Mouse (Mus musculus) urinary bladder, adult 18-20 months (tissue): ENCODE data around the gene Kcnn4.
"Not testable (repeated sequence)": the region's sequence is repeated elsewhere in the genome, so short reads cannot be mapped to it uniquely, and the experiment has no call there.

Experiments
- DNase-seq, 2 experiments: peaks; one replicate each; pipeline ENCODE4 v3.0.0; 2022; ENCODE audit warnings: low spot score in 2 of 2, mixed read lengths in 2 of 2

Gene Kcnn4

GRCm38 (mm10) chr7:24391077-24391476, 21.0 kb downstream of the Kcnn4 start:
- peak in 1 of 2 experiments; percentile 68 for DNase-seq

- DNase-seq = no peak
Measured at GRCm38 (mm10) chr7:24391687-24392086, 21.6 kb downstream of the Kcnn4 start.

DNA sequence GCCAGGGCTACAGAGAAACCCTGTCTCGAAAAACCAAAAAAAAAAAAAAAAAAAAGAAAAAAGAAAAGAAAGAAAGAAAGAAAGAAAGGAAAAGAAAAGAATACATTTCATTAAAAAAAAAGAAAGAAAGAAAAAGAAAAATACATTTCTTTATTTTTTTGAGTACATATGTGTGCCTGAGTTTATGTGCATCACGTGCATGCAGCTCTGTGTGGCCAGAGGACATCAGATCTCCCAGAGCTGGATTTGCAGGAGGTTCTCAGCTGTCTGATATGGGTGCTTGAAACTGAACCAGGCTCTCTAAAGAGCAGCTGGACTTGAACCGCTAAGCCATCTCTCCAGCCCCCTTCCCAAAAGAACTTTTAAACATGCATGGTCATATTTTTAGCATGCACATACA, 24.0 kb downstream of the Kcnn4 start:
- no peak for DNase-seq

DNA sequence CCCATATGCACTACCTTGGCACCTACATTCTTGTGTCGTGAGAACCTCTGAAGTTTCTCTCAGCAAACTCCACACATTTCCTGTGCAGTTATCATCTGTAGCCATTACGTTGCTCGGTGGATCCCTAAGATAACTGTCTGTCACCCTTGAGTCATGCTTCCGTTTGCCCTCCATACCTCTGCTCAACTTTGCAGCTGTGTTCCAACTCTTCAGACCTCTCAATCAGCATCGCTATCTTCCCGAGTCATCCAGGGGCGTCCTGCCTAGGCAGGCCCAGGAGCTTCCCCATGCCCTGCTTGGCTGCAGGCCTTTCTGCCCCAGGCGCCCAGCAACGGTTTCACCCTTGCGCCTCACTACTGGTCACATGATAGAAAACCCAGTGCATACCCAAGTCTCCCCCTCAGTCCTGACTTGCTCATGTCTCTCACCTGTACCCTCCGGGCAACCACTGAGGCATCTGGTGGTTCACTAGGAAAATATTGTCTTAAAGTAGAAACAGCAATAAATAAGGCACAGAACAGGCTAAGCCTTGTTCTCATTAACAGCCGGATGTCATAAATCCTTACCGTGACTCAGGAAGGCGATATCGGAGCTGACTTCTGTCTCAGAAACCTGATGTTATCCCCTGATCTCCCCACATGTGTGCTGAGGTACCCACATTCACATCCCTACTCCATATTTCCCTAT, 24.6 kb downstream of the Kcnn4 start:
- peak in 1 of 2 experiments; percentile 71 for DNase-seq

DNA sequence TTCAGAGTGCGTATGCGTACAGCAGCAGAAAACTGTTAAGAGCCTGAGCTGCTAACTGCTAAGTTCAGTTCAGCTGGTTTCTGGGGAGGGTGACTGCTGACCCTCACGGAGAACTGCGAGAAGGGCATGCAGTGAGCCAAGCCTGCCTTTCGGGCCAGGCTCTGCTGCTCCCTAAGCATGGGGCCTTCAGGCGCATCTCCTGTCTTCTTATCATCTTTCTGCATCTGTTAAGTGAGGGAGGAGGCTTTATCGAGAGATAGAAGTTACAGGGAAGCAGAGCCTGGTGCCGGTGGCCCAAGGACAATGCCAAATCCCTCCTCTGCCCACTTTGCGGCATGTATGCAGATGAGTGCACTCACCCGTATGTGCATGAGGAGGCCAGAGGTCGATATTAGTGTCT, 26.8 kb downstream of the Kcnn4 start:
- DNase-seq = no peak

GRCm38 (mm10) chr7:24398364-24398913, 28.4 kb downstream of the Kcnn4 start:
- no peak for DNase-seq

- DNase-seq = peak; percentile 83 to 96
Measured at GRCm38 (mm10) chr7:24399256-24400081, 29.4 kb downstream of the Kcnn4 start, which contains the start of gene Smg9. Smg9 (plus strand) TSS chr7:24399619.

DNA sequence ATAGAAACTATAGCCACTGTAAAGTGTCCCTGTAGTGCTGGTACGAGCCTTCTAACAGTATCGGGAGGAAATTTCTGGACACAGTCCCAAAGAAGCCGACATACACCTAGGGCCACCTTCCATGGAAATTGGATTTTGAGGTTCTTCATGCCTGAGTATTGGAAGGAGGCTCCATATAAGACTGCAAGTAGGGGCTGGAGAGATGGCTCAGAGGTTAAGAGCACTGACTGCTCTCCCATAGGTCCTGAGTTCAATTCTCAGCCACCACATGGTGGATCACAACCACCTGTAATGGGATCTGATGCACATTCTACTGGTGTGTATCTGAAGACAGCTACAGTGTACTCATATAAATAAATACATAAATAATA, 30.0 kb downstream of the Kcnn4 start:
- no peak for DNase-seq

DNA sequence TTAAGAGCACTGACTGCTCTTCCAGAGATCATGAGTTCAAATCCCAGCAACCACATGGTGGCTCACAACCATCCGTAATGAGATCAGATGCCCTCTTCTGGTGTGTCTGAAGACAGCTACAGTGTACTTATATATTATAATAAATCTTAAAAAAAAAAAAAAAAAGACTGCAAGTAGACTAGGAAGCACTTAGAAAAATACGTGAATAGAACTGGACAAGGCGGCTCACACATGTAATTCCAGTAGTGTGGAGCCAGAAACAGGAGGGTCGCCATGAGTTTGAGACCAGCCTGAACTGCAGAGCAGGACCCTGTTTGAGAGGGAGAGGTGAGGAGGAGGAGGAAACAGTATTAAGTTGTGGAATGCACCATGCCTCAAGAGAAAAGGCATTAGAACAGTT, 30.4 kb downstream of the Kcnn4 start:
- not testable (repeated sequence) for DNase-seq

DNA sequence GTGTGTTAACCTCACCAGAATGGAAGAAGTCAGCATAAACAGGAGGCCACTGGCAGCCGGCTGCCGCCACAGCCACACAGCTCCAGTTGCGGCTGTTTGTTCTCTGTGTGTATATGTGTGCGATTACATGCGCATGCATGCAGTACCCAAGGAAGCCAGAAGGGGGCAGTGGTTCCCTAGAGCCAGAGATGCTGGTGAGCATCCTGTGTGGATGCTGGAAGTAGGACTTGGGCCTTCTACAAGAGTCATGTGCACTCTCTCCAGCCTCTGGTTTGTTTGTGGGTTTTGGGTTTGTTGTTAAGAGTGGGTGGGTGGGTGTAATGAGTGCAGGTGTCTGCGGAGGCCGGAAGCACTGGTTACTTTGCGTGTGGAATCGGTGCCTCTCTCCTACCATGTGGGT, 32.8 kb downstream of the Kcnn4 start:
- no peak for DNase-seq

GRCm38 (mm10) chr7:24405649-24406048, 35.6 kb downstream of the Kcnn4 start:
- no peak for DNase-seq

- DNase-seq = peak; percentile 60 to 65
Measured at GRCm38 (mm10) chr7:24406528-24407344, 36.7 kb downstream of the Kcnn4 start.

GRCm38 (mm10) chr7:24408186-24408585, 38.1 kb downstream of the Kcnn4 start:
- no peak for DNase-seq

DNA sequence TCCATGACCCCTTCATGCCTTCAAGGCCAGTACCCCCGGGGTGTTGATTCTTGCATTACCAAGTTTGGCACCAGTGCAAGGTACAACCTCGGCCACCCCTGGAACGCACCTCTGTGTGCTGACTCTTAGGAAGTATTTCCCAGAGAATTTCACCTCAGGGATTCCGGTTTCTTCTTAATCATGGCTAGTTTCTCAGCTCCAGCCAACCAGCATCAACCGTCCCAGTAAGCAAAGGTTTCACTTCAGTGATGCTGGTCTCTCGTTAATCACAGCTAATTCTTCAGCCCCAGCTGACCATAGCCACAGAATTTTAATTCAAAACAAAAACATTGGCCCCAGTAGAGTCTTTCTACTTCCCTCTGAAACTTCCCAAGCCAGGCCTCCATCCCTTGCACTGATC, 40.1 kb downstream of the Kcnn4 start:
- no peak for DNase-seq

DNA sequence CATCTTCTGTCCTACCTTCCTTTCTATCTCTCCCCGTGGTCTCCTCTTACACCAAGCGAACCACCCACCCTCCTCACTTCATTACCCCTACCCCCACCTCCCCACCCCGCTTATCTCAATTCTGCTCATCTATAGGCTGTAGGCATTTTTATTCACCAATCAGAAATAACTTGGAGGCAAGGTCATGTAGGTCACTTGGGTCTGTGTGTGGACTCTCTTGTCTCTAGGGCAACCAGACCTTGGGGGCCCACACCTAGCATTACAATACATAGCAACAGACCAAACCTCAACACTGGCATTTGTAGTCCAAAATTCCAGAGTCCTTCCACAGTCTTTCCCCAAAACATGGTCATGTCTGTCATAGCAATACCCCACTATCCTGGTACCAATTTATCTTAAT, 40.8 kb downstream of the Kcnn4 start:
- no peak for DNase-seq

- no peak for DNase-seq
Measured at GRCm38 (mm10) chr7:24413630-24414029, 43.6 kb downstream of the Kcnn4 start.

GRCm38 (mm10) chr7:24415261-24415660, 45.2 kb downstream of the Kcnn4 start:
- DNase-seq = no peak

DNA sequence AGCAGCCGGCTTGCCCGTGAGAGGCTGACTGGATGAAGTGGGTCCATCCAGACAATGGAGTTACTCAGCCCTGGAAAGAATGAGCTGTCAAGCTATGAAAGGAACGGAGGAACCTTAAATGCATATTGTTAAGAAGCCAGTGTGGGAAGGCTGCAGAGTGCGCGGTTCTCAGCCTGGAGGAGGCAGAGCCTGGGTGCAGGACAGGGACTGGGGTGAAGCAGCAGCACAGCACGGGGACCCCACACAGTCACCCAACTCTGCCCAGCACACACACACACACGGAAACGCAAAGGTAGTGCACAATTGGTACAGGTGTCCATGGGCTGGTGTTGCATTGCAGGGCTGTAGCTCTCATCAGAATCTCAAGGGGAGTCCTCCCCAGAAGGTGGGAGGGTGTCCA, 49.5 kb downstream of the Kcnn4 start:
- no peak for DNase-seq

GRCm38 (mm10) chr7:24421648-24422047, 51.6 kb downstream of the Kcnn4 start:
- no peak for DNase-seq

- no peak for DNase-seq
Measured at GRCm38 (mm10) chr7:24422251-24422650, 52.2 kb downstream of the Kcnn4 start.

DNA sequence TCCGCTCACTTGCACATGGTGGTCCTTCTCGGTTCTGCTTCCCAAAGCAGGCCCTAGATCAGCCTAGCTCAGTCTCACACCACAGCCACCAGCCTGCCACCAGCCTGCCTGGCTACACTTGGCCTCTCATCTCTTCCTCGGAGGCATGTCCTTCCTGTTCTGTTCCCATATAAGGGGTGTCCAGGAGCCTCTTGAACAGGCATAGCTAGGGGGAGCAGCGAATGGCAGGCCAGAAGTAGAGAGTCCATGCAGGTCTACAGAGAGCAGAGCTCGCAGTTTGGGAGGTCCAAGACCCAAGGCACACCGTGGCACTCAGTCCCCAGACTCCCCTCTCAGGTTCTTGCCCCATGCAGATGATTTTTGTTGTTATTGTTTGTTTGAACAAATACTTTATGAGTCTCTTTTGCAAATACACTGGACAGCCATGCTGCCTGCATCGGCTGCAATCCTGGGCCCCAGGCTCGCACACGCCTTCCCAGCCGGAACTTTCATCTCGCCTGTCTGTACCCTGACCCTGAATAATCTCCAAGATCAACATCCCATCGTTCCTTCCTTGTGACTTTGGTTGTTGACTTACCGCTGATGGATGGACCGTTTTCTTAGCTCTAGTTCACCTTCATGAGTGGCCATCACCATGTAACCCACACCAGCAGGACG, 53.2 kb downstream of the Kcnn4 start:
- DNase-seq = no peak
